Mouse (Mus musculus) lung, postnatal 0 days (tissue): ENCODE measurements around the gene Acoxl. TPM values are rescaled to one million over a fixed set of nuclear protein-coding genes. Genes with fewer than 3 reads are reported as not detected.

Source experiments
- ATAC-seq: fragments of 200-750 bp; cut with Nextera tagmentation; 2 replicates; pipeline ENCODE4 v1.8.0; 2017; ENCODE audit warnings: moderate library complexity
- DNase-seq: peaks from one replicate; pipeline ENCODE4 v3.0.0-alpha.2; 2016; ENCODE audit warnings: low spot score
- H3K27ac ChIP-seq: fragments of 300-500 bp; sonication (generic); 2 replicates; pipeline ENCODE4 v1.5.1; 2014; ENCODE audit warnings: antibody characterized with exemption, mild to moderate bottlenecking, low read length, mixed read lengths
- H3K27me3 ChIP-seq: fragments of 300-500 bp; sonication (generic); replicated peaks from 2 replicates; pipeline ENCODE4 v1.6.1; 2014; ENCODE audit warnings: low read length, mixed read lengths; ENCODE audit not compliant: insufficient read depth
- H3K36me3 ChIP-seq: fragments of 300-500 bp; sonication (generic); 2 replicates; pipeline ENCODE4 v1.6.1; 2014; ENCODE audit warnings: low read length, mixed read lengths; ENCODE audit not compliant: insufficient read depth
- H3K4me1 ChIP-seq: fragments of 300-500 bp; sonication (generic); 2 replicates; pipeline ENCODE4 v1.6.1; 2014; ENCODE audit warnings: antibody characterized with exemption, low read depth, low read length, mixed read lengths; ENCODE audit not compliant: insufficient read depth
- H3K4me2 ChIP-seq: fragments of 300-500 bp; sonication (generic); replicated peaks from 2 replicates; pipeline ENCODE4 v1.6.1; 2014; ENCODE audit warnings: low read depth, mild to moderate bottlenecking, low read length, moderate library complexity, mixed read lengths
- H3K4me3 ChIP-seq: fragments of 300-500 bp; sonication (generic); 2 replicates; pipeline ENCODE4 v1.5.1; 2014; ENCODE audit warnings: low read depth, low read length
- H3K9ac ChIP-seq: fragments of 300-500 bp; sonication (generic); replicated peaks from 2 replicates; pipeline ENCODE4 v1.6.1; 2014; ENCODE audit warnings: low read depth, mild to moderate bottlenecking
- H3K9me3 ChIP-seq: fragments of 300-500 bp; sonication (generic); 2 replicates; pipeline ENCODE4 v1.6.1; 2016; ENCODE audit warnings: low read length, mixed read lengths
- CTCF ChIP-seq: IDR thresholded peaks from 2 replicates; pipeline ENCODE4 v1.5.1; 2016; ENCODE audit warnings: antibody characterized with exemption, mild to moderate bottlenecking
- EP300 ChIP-seq: IDR thresholded peaks from 2 replicates; pipeline ENCODE4 v1.6.1; 2016; ENCODE audit warnings: antibody characterized with exemption, mild to moderate bottlenecking, control low read depth
- WGBS: fragments of 180-500 bp; shearing (Covaris S2); extraction: QIAGEN DNeasy Blood & Tissue Kit; methylation state at CpG from one replicate; pipeline ENCODE4 v1.1.7; 2014; 5-methylcytosine and 5-hydroxymethylcytosine counted together
- polyA plus RNA-seq: library from polyadenylated mRNA; unstranded; fragments of >200 nt; fragmentation: Nextera tagmentation; extraction: Ambion mirVana; gene quantifications from 2 replicates; pipeline ENCODE4 v1.2.1, GENCODE M21; 2015

The Acoxl gene
- polyA plus RNA-seq, 1 experiment from 2014 or later: 17.0 TPM

DNA sequence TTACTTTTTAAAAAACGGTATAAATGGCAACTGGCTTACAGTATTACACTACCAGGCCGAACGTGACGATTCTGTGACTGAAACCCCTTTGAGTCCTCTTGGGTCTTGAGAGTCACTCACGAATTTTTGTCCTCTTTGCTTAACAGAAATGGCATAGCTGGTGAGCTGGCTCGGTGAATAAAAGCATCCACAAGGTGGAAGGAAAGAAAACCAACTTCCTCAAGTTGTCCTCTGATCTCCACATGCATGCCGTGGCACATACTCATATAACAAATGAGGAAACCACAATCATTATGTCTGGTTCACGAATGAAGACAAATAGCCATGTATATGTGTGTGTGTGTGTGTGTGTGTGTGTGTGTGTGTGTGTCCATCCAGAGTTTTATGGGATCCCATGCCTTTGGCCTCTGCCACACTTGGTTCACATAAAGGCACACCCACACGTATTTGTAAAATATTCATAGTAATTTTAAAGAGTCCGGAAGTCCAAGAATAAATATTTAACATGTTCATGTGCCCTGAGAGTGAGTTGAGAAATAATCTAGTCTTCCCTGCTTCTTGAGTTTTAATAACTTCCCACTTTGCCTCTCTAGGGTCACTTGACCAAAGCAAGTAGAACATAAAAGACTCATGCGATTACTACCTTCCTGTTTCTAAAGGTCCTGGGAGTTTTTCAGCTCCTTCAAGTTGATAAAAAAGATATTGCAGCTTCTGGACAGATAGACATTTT lies 6.4 kb upstream of the Acoxl start:
- peak overlapping the region; percentile 56 for H3K4me3 ChIP-seq
- H3K27me3 ChIP-seq: no peaks in the 10 kb centered on the region
- 0 out of 2 replicates have a peak, but pooled peaks have one; percentile 33 for TF ChIP-seq EP300
- no peak for TF ChIP-seq CTCF
- H3K9me3 ChIP-seq: no peaks in the 10 kb centered on the region
- 22% methylated on average over 11 of the region's 11 CpGs for WGBS
- H3K4me2 ChIP-seq: peak overlapping the region; percentile 92
- peak; percentile 72 for DNase-seq
- H3K4me1 ChIP-seq: no peaks in the 10 kb centered on the region
- peak overlapping the region; percentile 38; the same call in 1 of the 2 replicates for H3K27ac ChIP-seq
- H3K9ac ChIP-seq: no peak overlapping the region
- peak; percentile 50 for ATAC-seq
- H3K36me3 ChIP-seq: no peaks in the 10 kb centered on the region

DNA sequence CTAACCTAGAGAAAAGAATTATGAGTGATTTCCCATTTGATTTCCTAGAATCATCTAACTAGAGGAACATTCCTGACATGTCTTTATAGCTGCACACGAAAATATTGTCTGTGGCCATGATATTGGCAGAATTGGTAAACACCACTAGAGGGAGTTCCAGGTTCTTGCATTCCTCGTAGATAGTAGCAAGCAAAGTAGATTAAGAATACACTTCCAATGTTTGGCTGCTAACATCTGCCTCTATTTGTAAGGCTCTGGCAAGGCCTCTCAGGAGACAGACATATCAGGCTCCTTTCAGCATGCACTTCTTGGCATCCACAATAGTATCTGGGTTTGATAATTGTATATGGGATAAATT lies 5.9 kb upstream of the Acoxl start:
- DNase-seq (peak; percentile 64), ATAC-seq (no peak)
- no peak overlapping the region for H3K9ac ChIP-seq
- H3K4me1 ChIP-seq: no peaks in the 10 kb centered on the region
- H3K27me3 ChIP-seq: no peaks in the 10 kb centered on the region
- peak overlapping the region; percentile 92; the same call in 1 of the 2 replicates for H3K4me2 ChIP-seq
- H3K4me3 ChIP-seq: no peak overlapping the region
- no peaks in the 10 kb centered on the region for H3K9me3 ChIP-seq
- no peak overlapping the region for H3K27ac ChIP-seq
- WGBS: 7% methylated on average over 2 of the region's 2 CpGs
- TF ChIP-seq EP300 (no peak), CTCF (peak; percentile 72)
- no peaks in the 10 kb centered on the region for H3K36me3 ChIP-seq

DNA sequence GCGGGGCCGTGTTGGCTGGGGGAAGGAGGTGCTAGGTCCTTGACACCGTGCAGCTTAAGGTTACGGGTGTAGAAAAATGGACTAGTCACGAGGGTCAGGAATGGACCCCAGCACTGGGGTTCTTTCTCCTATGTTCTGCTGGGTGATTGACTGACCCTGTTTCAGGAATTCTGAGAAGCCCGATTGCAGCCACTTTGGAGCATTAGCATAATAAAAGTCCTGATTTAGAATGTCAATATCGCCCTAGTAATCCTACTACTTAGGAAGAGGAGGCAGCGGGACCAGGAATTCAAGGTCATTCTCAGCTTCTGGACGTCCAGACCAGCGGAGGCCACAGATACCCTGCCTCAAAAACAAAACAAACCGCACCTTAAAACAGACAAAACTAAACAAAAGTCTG lies 749 bp downstream of the Acoxl start:
- no peak overlapping the region for H3K4me3 ChIP-seq
- no peaks in the 10 kb centered on the region for H3K4me1 ChIP-seq
- peak overlapping the region; percentile 17; the same call in 1 of the 2 replicates for H3K4me2 ChIP-seq
- ATAC-seq: no peak
- peaks cover 5% of the 10 kb centered on the region; the same call in 1 of the 2 replicates for H3K27me3 ChIP-seq
- DNase-seq: no peak
- H3K27ac ChIP-seq: no peak overlapping the region
- no peak overlapping the region for H3K9ac ChIP-seq
- TF ChIP-seq EP300: no peak
- TF ChIP-seq CTCF: no peak
- no peaks in the 10 kb centered on the region for H3K9me3 ChIP-seq
- H3K36me3 ChIP-seq: no peaks in the 10 kb centered on the region
- WGBS: 17% methylated on average over 11 of the region's 11 CpGs

DNA sequence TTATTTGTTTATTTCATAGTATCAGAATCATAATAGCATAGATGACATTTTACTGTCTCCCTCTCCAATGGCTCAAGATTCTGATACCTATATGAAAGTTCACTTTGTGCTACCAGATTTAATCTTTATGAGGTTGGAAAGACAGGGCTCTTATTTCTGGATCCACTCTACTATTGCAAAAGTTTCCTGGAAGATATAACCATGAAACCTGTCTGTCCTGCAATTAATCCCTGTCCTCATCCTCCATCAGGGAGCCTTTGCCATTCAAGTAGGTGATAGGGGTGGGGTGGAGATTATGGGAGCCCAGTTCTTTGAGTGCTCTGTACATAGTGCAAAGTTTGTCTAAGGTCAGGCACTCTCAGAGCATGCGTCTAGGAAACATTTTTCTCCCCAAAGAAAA lies 2.7 kb downstream of the Acoxl start:
- no peaks in the 10 kb centered on the region for H3K36me3 ChIP-seq
- H3K4me1 ChIP-seq: no peaks in the 10 kb centered on the region
- H3K9me3 ChIP-seq: no peaks in the 10 kb centered on the region
- TF ChIP-seq EP300 (no peak), CTCF (no peak)
- DNase-seq: no peak
- 54% methylated on average over 1 of the region's 1 CpGs for WGBS
- H3K4me2 ChIP-seq: no peak overlapping the region
- H3K9ac ChIP-seq: no peak overlapping the region
- H3K4me3 ChIP-seq: no peak overlapping the region
- H3K27me3 ChIP-seq: peaks cover 5% of the 10 kb centered on the region; the same call in 1 of the 2 replicates
- no peak overlapping the region for H3K27ac ChIP-seq
- no peak for ATAC-seq

DNA sequence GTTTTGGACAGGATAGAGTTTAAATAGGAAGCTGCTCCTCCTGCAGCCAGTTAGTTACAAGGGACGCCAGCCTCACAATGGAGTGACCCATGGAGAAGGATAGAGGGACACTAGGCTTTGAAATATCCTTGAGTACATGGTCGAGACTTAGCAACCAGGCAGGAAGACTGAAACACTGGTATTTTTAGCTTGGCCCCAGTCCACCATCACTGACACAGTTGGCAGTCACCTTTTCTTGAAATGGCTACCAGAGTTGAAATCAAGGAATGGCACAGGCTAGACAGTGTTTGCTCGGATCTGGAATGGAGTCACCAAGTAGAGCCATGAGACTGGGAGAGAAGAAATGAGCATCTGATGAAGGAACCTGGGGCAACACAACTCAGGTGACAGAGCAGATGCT lies 3.7 kb downstream of the Acoxl start:
- Histone ChIP-seq H3K36me3 (no peaks in the 10 kb centered on the region), H3K9ac (no peak overlapping the region), H3K4me2 (no peak overlapping the region), H3K4me1 (no peaks in the 10 kb centered on the region), H3K27ac (no peak overlapping the region), H3K27me3 (peaks cover 5% of the 10 kb centered on the region; the same call in 1 of the 2 replicates), H3K4me3 (no peak overlapping the region), H3K9me3 (no peaks in the 10 kb centered on the region)
- 66% methylated on average over 3 of the region's 3 CpGs for WGBS
- DNase-seq (no peak), ATAC-seq (no peak)
- no peak for TF ChIP-seq CTCF
- no peak for TF ChIP-seq EP300

DNA sequence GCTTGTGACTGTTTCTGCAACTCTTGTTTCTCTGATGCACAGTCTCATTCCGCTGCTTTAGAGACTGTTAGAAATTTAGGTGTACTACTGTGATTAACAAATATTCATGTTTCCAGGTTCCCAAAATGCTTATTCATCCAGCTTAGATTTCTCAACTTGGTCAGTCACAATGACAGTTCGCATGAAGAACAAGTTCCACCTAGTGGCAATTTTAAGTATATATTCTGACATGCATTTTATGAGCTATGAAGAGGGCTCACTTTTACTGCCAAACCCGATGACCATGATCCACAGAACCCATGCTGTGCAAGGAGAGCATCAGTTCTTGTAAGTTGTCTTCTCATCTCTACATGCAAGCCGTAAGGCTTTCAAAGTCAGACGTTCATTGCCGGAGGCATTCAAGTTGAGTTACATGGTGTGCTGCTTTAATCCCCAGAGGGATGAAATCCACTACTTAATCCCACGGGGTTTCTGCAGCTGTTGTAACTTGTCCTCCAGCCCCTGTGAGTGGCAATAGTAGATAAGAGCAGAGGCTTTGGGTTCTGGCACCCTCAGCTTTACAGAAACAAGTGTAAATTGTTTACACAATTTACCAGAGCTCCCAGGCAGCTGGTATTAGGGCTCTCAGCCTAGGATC lies 6.8 kb downstream of the Acoxl start:
- H3K9me3 ChIP-seq: no peaks in the 10 kb centered on the region
- DNase-seq (peak; percentile 78), ATAC-seq (peak; percentile 53; the same call in 1 of the 2 replicates)
- no peak overlapping the region for H3K27ac ChIP-seq
- TF ChIP-seq EP300 (no peak), CTCF (peak; percentile 64)
- no peaks in the 10 kb centered on the region; the same call in 1 of the 2 replicates for H3K27me3 ChIP-seq
- WGBS: 34% methylated on average over 7 of the region's 7 CpGs
- H3K9ac ChIP-seq: no peak overlapping the region
- H3K36me3 ChIP-seq: no peaks in the 10 kb centered on the region
- no peak overlapping the region for H3K4me3 ChIP-seq
- no peak overlapping the region for H3K4me2 ChIP-seq
- H3K4me1 ChIP-seq: no peaks in the 10 kb centered on the region
